8 mouse cellular contexts compared by ENCODE assay signal in the genomic region with DNA sequence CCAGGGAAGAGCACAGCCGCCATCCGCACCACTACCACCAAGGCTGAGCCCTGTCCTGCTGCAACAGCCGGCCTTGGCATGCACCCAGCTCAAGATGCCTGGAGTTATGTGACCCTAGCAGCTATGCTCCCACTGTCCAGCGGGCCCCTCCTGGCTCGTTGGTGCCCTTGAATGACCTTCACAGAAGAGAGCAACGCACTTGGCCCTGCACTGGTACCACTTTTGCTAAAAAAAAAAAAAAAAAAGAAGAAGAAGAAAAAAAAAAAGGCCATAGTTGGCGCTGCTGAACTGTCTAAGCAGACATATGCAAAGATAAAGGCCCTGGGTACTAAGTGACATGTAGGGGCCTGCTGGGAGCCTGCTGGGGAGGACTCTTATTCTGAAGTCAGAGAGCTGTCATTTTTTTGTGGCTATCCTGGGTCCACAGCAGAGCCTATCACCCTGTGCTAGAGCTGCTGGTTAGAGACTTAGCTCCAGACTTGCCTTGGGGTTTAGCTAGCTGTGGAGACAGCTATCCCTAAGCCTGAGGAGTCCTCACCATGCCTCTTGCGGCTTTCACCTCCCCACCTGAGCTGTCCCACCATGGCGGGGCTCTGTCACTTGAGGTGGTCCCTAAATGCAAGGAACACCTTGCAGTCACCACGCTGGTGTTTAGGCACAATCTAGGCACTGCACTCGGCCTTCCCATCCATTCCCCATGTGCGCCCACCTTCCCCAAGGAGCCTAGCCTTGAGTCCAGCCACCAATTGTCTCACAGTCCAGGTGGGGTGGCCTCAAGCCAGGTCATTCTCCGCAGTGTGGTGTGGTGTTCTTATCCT. TPM values are rescaled to one million over a fixed set of nuclear protein-coding genes. Genes with fewer than 3 reads are reported as not detected.
A peak's percentile ranks its signal among the peaks of the same experiment; 100 is the strongest.
DNase-seq lines count a peak whose midpoint lies in the region; ATAC-seq and TF ChIP-seq lines count a peak whose summit lies in the region.

No protein-coding gene starts in this region.

- intact Hi-C loops in heart, adult 2 months (cut with DNase I), result loop anchor here (5.0 kb wide), 1 partner anchor 38 kb away; no protein-coding TSS in a partner anchor
- intact Hi-C loops in heart, postnatal 25 days (cut with DNase I), result loop anchor here (2.0 kb wide), 1 partner anchor 42 kb away; no protein-coding TSS in a partner anchor

- no peak for TF ChIP-seq CTCF in heart, adult 2 months (IDR thresholded peaks at IDR 0.05)
- TF ChIP-seq CTCF in E14TG2a.4 (conservative IDR thresholded peaks at IDR 0.05; ENCODE audit: low read length), result no peak
- TF ChIP-seq CTCF in liver, postnatal 0 days (IDR thresholded peaks at IDR 0.05; ENCODE audit: low read depth), result no peak

- peak; percentile 38 to 51 for DNase-seq in heart, adult 2 months
- DNase-seq in heart, postnatal 25 days (ENCODE audit: low spot score), result no peak
- DNase-seq in liver, postnatal 0 days, result peak; percentile 43
- DNase-seq in frontal cortex, adult 2 months (ENCODE audit: extremely low spot score in 1 of 2, low spot score in 1 of 2), result no peak
- no peak for DNase-seq in cerebellum, adult 11 months

- ATAC-seq in embryonic facial prominence, embryonic 13.5 days (ENCODE audit: insufficient number of reproducible peaks, insufficient read depth, low FRiP score, low TSS enrichment, low read depth), result no peak
- ATAC-seq in intestine, embryonic 16.5 days, result peak; percentile 12; the same call in 1 of the 2 replicates
- ATAC-seq in liver, postnatal 0 days, result peak; percentile 87

- H3K27me3 ChIP-seq in heart, adult 2 months (ENCODE audit: control insufficient read depth, insufficient read depth, low read length), result no peaks in the 10 kb centered on the region
- H3K27me3 ChIP-seq in E14TG2a.4 (ENCODE audit: insufficient read depth, low read length), result no peaks in the 10 kb centered on the region
- H3K27me3 ChIP-seq in embryonic facial prominence, embryonic 13.5 days, result no peaks in the 10 kb centered on the region
- no peaks in the 10 kb centered on the region for H3K27me3 ChIP-seq in intestine, embryonic 16.5 days (replicated peaks; ENCODE audit: control insufficient read depth, insufficient read depth, low read length)
- H3K27me3 ChIP-seq in liver, postnatal 0 days (ENCODE audit: insufficient read depth, low read length), result no peaks in the 10 kb centered on the region

- 0 out of 2 replicates have a peak, but pooled peaks have one; percentile 13 for TF ChIP-seq POLR2A in heart, adult 2 months (IDR thresholded peaks at IDR 0.05; ENCODE audit: insufficient read depth, low read depth, low read length)

- no peaks in the 10 kb centered on the region for H3K36me3 ChIP-seq in heart, adult 2 months (ENCODE audit: control insufficient read depth, insufficient read depth, low read length)
- H3K36me3 ChIP-seq in E14TG2a.4 (ENCODE audit: insufficient read depth, low read length), result peaks cover 31% of the 10 kb centered on the region
- H3K36me3 ChIP-seq in embryonic facial prominence, embryonic 13.5 days, result peaks cover 34% of the 10 kb centered on the region
- H3K36me3 ChIP-seq in intestine, embryonic 16.5 days (ENCODE audit: control insufficient read depth, insufficient read depth, low read length), result peaks cover 8% of the 10 kb centered on the region; the same call in 1 of the 2 replicates
- peaks cover 33% of the 10 kb centered on the region for H3K36me3 ChIP-seq in liver, postnatal 0 days (replicated peaks; ENCODE audit: insufficient read depth, low read length)

- no peak overlapping the region for H3K27ac ChIP-seq in heart, adult 2 months
- H3K27ac ChIP-seq in embryonic facial prominence, embryonic 13.5 days, result no peak overlapping the region
- H3K27ac ChIP-seq in intestine, embryonic 16.5 days (ENCODE audit: low read length), result no peak overlapping the region
- H3K27ac ChIP-seq in liver, postnatal 0 days (ENCODE audit: low read depth), result no peak overlapping the region

- no peaks in the 10 kb centered on the region for H3K79me2 ChIP-seq in heart, adult 2 months (replicated peaks; ENCODE audit: control insufficient read depth, insufficient read depth, low read length)

- no peak overlapping the region for H3K4me2 ChIP-seq in embryonic facial prominence, embryonic 13.5 days
- no peak overlapping the region for H3K4me2 ChIP-seq in intestine, embryonic 16.5 days (ENCODE audit: low read depth, low read length)
- H3K4me2 ChIP-seq in liver, postnatal 0 days (ENCODE audit: low read depth, low read length), result peak overlapping the region; percentile 57

- 45% methylated on average over 13 of the region's 13 CpGs for WGBS in heart, adult 2 months
- WGBS in embryonic facial prominence, embryonic 13.5 days, result 57% methylated on average over 13 of the region's 13 CpGs
- 62% methylated on average over 13 of the region's 13 CpGs for WGBS in intestine, embryonic 16.5 days
- WGBS in liver, postnatal 0 days (ENCODE audit: insufficient replicate concordance), result 37% methylated on average over 13 of the region's 13 CpGs

- no peaks in the 10 kb centered on the region for H3K4me1 ChIP-seq in heart, adult 2 months (ENCODE audit: control insufficient read depth, insufficient read depth, low read length)
- H3K4me1 ChIP-seq in E14TG2a.4 (replicated peaks; ENCODE audit: low read depth, low read length), result peaks cover 71% of the 10 kb centered on the region
- peaks cover 14% of the 10 kb centered on the region for H3K4me1 ChIP-seq in embryonic facial prominence, embryonic 13.5 days
- 0 out of 2 replicates have a peak, but pooled peaks cover 7% of the 10 kb centered on the region for H3K4me1 ChIP-seq in intestine, embryonic 16.5 days (ENCODE audit: control insufficient read depth, insufficient read depth, low read length)
- peaks cover 8% of the 10 kb centered on the region; the same call in 1 of the 2 replicates for H3K4me1 ChIP-seq in liver, postnatal 0 days (ENCODE audit: insufficient read depth)

- H3K9me3 ChIP-seq in E14TG2a.4 (ENCODE audit: low read length), result no peaks in the 10 kb centered on the region
- H3K9me3 ChIP-seq in embryonic facial prominence, embryonic 13.5 days, result 0 out of 2 replicates have a peak, but pooled peaks cover 2% of the 10 kb centered on the region
- H3K9me3 ChIP-seq in intestine, embryonic 16.5 days (ENCODE audit: control insufficient read depth, low read length), result no peaks in the 10 kb centered on the region
- H3K9me3 ChIP-seq in liver, postnatal 0 days (ENCODE audit: low read length), result no peaks in the 10 kb centered on the region

- no peak overlapping the region for H3K9ac ChIP-seq in heart, adult 2 months (ENCODE audit: low read depth, low read length)
- H3K9ac ChIP-seq in embryonic facial prominence, embryonic 13.5 days, result 0 out of 2 replicates have a peak overlapping the region, but pooled peaks have one; percentile 27
- no peak overlapping the region for H3K9ac ChIP-seq in intestine, embryonic 16.5 days (ENCODE audit: low read depth, low read length)
- H3K9ac ChIP-seq in liver, postnatal 0 days (replicated peaks), result no peak overlapping the region

- no peak overlapping the region for H3K4me3 ChIP-seq in heart, adult 2 months
- H3K4me3 ChIP-seq in E14TG2a.4 (replicated peaks; ENCODE audit: low read length), result peak overlapping the region; percentile 73
- no peak overlapping the region for H3K4me3 ChIP-seq in embryonic facial prominence, embryonic 13.5 days
- no peak overlapping the region for H3K4me3 ChIP-seq in intestine, embryonic 16.5 days (ENCODE audit: low read length)
- H3K4me3 ChIP-seq in liver, postnatal 0 days (ENCODE audit: low read depth, low read length), result no peak overlapping the region

- no peak for TF ChIP-seq EP300 in heart, adult 2 months (IDR thresholded peaks at IDR 0.05; ENCODE audit: insufficient read depth, low read depth, low read length)
- TF ChIP-seq EP300 in liver, postnatal 0 days (IDR thresholded peaks at IDR 0.05; ENCODE audit: low read depth), result no peak

RNA-seq across cellular contexts. Expression of gene Pmvk, which starts 5.4 kb away (rescaled TPM):
- total RNA-seq in heart, adult 2 months (2021), result 1 to 10 TPM; 6.7 to 7.5 TPM
- polyA plus RNA-seq in heart, adult 2 months (2012; rRNA removed), result 14.8 and 21.5 TPM in 2 replicates
- total RNA-seq in heart, postnatal 25 days (2021), result 1 to 10 TPM; 7.4 to 8.4 TPM
- 49.3 and 57.5 TPM in 2 replicates for polyA plus RNA-seq in embryonic facial prominence, embryonic 13.5 days (2015; fragmentation: Nextera tagmentation; extraction: Ambion mirVana)
- 72.2 and 77.0 TPM in 2 replicates for polyA plus RNA-seq in intestine, embryonic 16.5 days (2015; fragmentation: Nextera tagmentation; extraction: Ambion mirVana)
- 13.4 and 13.8 TPM in 2 replicates for polyA plus RNA-seq in liver, postnatal 0 days (2015; fragmentation: Nextera tagmentation; extraction: Ambion mirVana)
- polyA plus RNA-seq in frontal cortex, adult 2 months (2012; rRNA removed), result 69.0 and 76.7 TPM in 2 replicates

RNA-seq across cellular contexts. Expression of gene Pbxip1, which starts 12.4 kb away (rescaled TPM):
- total RNA-seq in heart, adult 2 months (2021), result 10 to 100 TPM; 55.7 to 67.5 TPM
- polyA plus RNA-seq in heart, adult 2 months (2012; rRNA removed), result 56.2 and 58.2 TPM in 2 replicates
- 10 to 100 TPM; 49.2 to 56.9 TPM for total RNA-seq in heart, postnatal 25 days (2021)
- polyA plus RNA-seq in embryonic facial prominence, embryonic 13.5 days (2015; fragmentation: Nextera tagmentation; extraction: Ambion mirVana), result 25.2 and 27.7 TPM in 2 replicates
- polyA plus RNA-seq in intestine, embryonic 16.5 days (2015; fragmentation: Nextera tagmentation; extraction: Ambion mirVana), result 45.1 and 46.6 TPM in 2 replicates
- 9.4 and 9.8 TPM in 2 replicates for polyA plus RNA-seq in liver, postnatal 0 days (2015; fragmentation: Nextera tagmentation; extraction: Ambion mirVana)
- 34.8 and 38.9 TPM in 2 replicates for polyA plus RNA-seq in frontal cortex, adult 2 months (2012; rRNA removed)

RNA-seq across cellular contexts. Expression of gene Pygo2, which starts 18.9 kb away (rescaled TPM):
- 10 to 100 TPM; 12.5 to 15.3 TPM for total RNA-seq in heart, adult 2 months (2021)
- 14.4 and 17.3 TPM in 2 replicates for polyA plus RNA-seq in heart, adult 2 months (2012; rRNA removed)
- 10 to 100 TPM; 13.5 to 18.0 TPM for total RNA-seq in heart, postnatal 25 days (2021)
- polyA plus RNA-seq in embryonic facial prominence, embryonic 13.5 days (2015; fragmentation: Nextera tagmentation; extraction: Ambion mirVana), result 47.8 and 50.5 TPM in 2 replicates
- 24.8 and 25.7 TPM in 2 replicates for polyA plus RNA-seq in intestine, embryonic 16.5 days (2015; fragmentation: Nextera tagmentation; extraction: Ambion mirVana)
- 5.9 and 6.9 TPM in 2 replicates for polyA plus RNA-seq in liver, postnatal 0 days (2015; fragmentation: Nextera tagmentation; extraction: Ambion mirVana)
- 42.5 and 51.0 TPM in 2 replicates for polyA plus RNA-seq in frontal cortex, adult 2 months (2012; rRNA removed)

RNA-seq across cellular contexts. Expression of gene Shc1, which starts 30.7 kb away (rescaled TPM):
- total RNA-seq in heart, adult 2 months (2021), result 10 to 100 TPM; 31.6 to 32.0 TPM
- 32.4 and 50.5 TPM in 2 replicates for polyA plus RNA-seq in heart, adult 2 months (2012; rRNA removed)
- total RNA-seq in heart, postnatal 25 days (2021), result 10 to 100 TPM; 35.7 to 35.8 TPM
- 91.4 and 93.3 TPM in 2 replicates for polyA plus RNA-seq in embryonic facial prominence, embryonic 13.5 days (2015; fragmentation: Nextera tagmentation; extraction: Ambion mirVana)
- 85.4 and 89.1 TPM in 2 replicates for polyA plus RNA-seq in intestine, embryonic 16.5 days (2015; fragmentation: Nextera tagmentation; extraction: Ambion mirVana)
- 23.8 and 24.7 TPM in 2 replicates for polyA plus RNA-seq in liver, postnatal 0 days (2015; fragmentation: Nextera tagmentation; extraction: Ambion mirVana)
- 18.2 and 18.6 TPM in 2 replicates for polyA plus RNA-seq in frontal cortex, adult 2 months (2012; rRNA removed)

RNA-seq across cellular contexts. Expression of gene Cks1b, which starts 30.7 kb away (rescaled TPM):
- 1 to 10 TPM; 3.3 to 3.5 TPM for total RNA-seq in heart, adult 2 months (2021)
- 9.0 and 10.7 TPM in 2 replicates for polyA plus RNA-seq in heart, adult 2 months (2012; rRNA removed)
- total RNA-seq in heart, postnatal 25 days (2021), result 1 to 10 TPM; 4.1 to 4.7 TPM
- 513 and 525 TPM in 2 replicates for polyA plus RNA-seq in embryonic facial prominence, embryonic 13.5 days (2015; fragmentation: Nextera tagmentation; extraction: Ambion mirVana)
- 269 and 311 TPM in 2 replicates for polyA plus RNA-seq in intestine, embryonic 16.5 days (2015; fragmentation: Nextera tagmentation; extraction: Ambion mirVana)
- 130 and 141 TPM in 2 replicates for polyA plus RNA-seq in liver, postnatal 0 days (2015; fragmentation: Nextera tagmentation; extraction: Ambion mirVana)
- 7.1 TPM in 2 replicates for polyA plus RNA-seq in frontal cortex, adult 2 months (2012; rRNA removed)

Comparison
In these comparisons a context has a peak if more than half of its experiments do, and no peak if none do; other contexts are left out.
1. DNase-seq: peak in heart, adult 2 months (2 of 2) and liver, postnatal 0 days (single experiment); none in heart, postnatal 25 days (single experiment), frontal cortex, adult 2 months (0 of 2) and cerebellum, adult 11 months (single experiment).